Mouse (Mus musculus) right cerebral cortex, postnatal 10 days (tissue): ENCODE data around the gene Epb41l1.
"Not testable (repeated sequence)": the region's sequence is repeated elsewhere in the genome, so short reads cannot be mapped to it uniquely, and the experiment has no call there.

Source experiments
- DNase-seq, 2 experiments: peaks; one replicate each; pipeline ENCODE4 v3.0.0; 2021; ENCODE audit warnings: low spot score in 2 of 2

The Epb41l1 gene

GRCm38 (mm10) chr2:156487589-156488160 is 67.0 kb downstream of the Epb41l1 start:
- DNase-seq, result no peak

- no peak for DNase-seq
Measured at GRCm38 (mm10) chr2:156488166-156488814, 67.6 kb downstream of the Epb41l1 start.

- DNase-seq, result no peak
Measured at GRCm38 (mm10) chr2:156490176-156490575, 69.5 kb downstream of the Epb41l1 start.

GRCm38 (mm10) chr2:156491796-156492195 is 71.1 kb downstream of the Epb41l1 start:
- no peak for DNase-seq

GRCm38 (mm10) chr2:156493766-156494165 is 73.1 kb downstream of the Epb41l1 start:
- no peak for DNase-seq

- DNase-seq, result no peak
Measured at GRCm38 (mm10) chr2:156494465-156494864, 73.8 kb downstream of the Epb41l1 start.

GRCm38 (mm10) chr2:156494875-156495274 is 74.2 kb downstream of the Epb41l1 start:
- DNase-seq, result no peak

GRCm38 (mm10) chr2:156496816-156497566 is 76.3 kb downstream of the Epb41l1 start:
- no peak for DNase-seq

- peak in 1 of 2 experiments; percentile 77 for DNase-seq
Measured at GRCm38 (mm10) chr2:156497915-156498314, 77.2 kb downstream of the Epb41l1 start.

GRCm38 (mm10) chr2:156501025-156501424 is 80.3 kb downstream of the Epb41l1 start:
- no peak for DNase-seq

GRCm38 (mm10) chr2:156505533-156505932 is 84.8 kb downstream of the Epb41l1 start:
- no peak for DNase-seq

- DNase-seq, result no peak
Measured at GRCm38 (mm10) chr2:156512028-156512427, 91.3 kb downstream of the Epb41l1 start.

GRCm38 (mm10) chr2:156512561-156512960 is 91.9 kb downstream of the Epb41l1 start:
- no peak for DNase-seq

- DNase-seq, result no peak
Measured at GRCm38 (mm10) chr2:156515102-156515501, 94.4 kb downstream of the Epb41l1 start.

GRCm38 (mm10) chr2:156515565-156516185 is 95.0 kb downstream of the Epb41l1 start:
- peak; percentile 84 to 86 for DNase-seq

- not testable (repeated sequence) for DNase-seq
Measured at GRCm38 (mm10) chr2:156516678-156517077, 96.0 kb downstream of the Epb41l1 start.

- DNase-seq, result no peak
Measured at GRCm38 (mm10) chr2:156518306-156518705, 97.6 kb downstream of the Epb41l1 start.

GRCm38 (mm10) chr2:156519584-156519983 is 98.9 kb downstream of the Epb41l1 start:
- DNase-seq, result no peak

- no peak for DNase-seq
Measured at GRCm38 (mm10) chr2:156522994-156523393, 102.3 kb downstream of the Epb41l1 start.

- no peak for DNase-seq
Measured at GRCm38 (mm10) chr2:156524078-156524477, 103.4 kb downstream of the Epb41l1 start.

- no peak for DNase-seq
Measured at GRCm38 (mm10) chr2:156529726-156530125, 109.0 kb downstream of the Epb41l1 start.

GRCm38 (mm10) chr2:156533160-156533559 is 112.5 kb downstream of the Epb41l1 start:
- no peak for DNase-seq
